ENCODE assay signal across 17 mouse cellular contexts in the genomic region with DNA sequence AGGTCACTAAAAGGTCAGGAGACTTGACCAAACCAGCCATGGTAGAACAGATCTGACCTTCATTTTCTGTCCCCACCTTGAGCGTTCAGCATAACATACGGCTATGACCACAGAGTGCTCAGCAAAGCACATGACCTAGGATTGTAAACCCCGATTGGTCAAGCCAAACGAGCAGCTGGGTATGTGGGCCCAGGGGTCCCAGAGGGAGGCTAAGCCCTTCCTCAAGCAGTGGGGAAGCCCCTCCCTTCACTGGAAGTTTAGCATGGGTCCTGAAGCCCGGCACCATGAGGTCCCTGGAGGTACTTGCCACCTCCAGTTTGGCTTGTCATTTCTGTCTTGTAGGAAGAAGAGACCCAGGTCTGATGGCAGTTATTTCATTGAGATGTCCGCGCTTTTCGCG.
"Had no signal": no experiment of that assay in that cellular context is flagged by ENCODE, and none has a peak within 500 bp of the region (broad histone marks: within the 10 kb centered on the region; RNA-seq: fewer than 3 reads in every experiment).

No protein-coding gene starts in this region.

- H3K27ac ChIP-seq: liver, embryonic 13.5 days; liver, embryonic 15.5 days; lung, embryonic 15.5 days; macrophage; midbrain, embryonic 13.5 days; midbrain, embryonic 15.5 days; neural tube, embryonic 12.5 days had no signal

- H3K4me2 ChIP-seq: liver, embryonic 13.5 days; liver, embryonic 15.5 days; lung, embryonic 15.5 days; midbrain, embryonic 13.5 days; midbrain, embryonic 15.5 days; neural tube, embryonic 12.5 days had no signal

- H3K9me3 ChIP-seq: liver, embryonic 13.5 days; liver, embryonic 15.5 days; lung, embryonic 15.5 days; megakaryocyte, embryonic 14.5 days; midbrain, embryonic 13.5 days; midbrain, embryonic 15.5 days; neural tube, embryonic 12.5 days had no signal

- H3K4me1 ChIP-seq: liver, embryonic 13.5 days; liver, embryonic 15.5 days had no signal

- H3K4me3 ChIP-seq: liver, embryonic 13.5 days; liver, embryonic 15.5 days; lung, embryonic 15.5 days; midbrain, embryonic 13.5 days; midbrain, embryonic 15.5 days; neural tube, embryonic 12.5 days had no signal

- ATAC-seq: liver, postnatal 0 days; lung, postnatal 0 days; midbrain, embryonic 13.5 days; midbrain, embryonic 15.5 days had no signal

- H3K9ac ChIP-seq: liver, embryonic 13.5 days; liver, embryonic 15.5 days; liver, postnatal 0 days; lung, embryonic 15.5 days; midbrain, embryonic 13.5 days; midbrain, embryonic 15.5 days; neural tube, embryonic 12.5 days had no signal

- H3K27me3 ChIP-seq: lung, embryonic 15.5 days; midbrain, embryonic 15.5 days had no signal

- H3K36me3 ChIP-seq: liver, embryonic 13.5 days; liver, embryonic 15.5 days; lung, embryonic 15.5 days; midbrain, embryonic 13.5 days; midbrain, embryonic 15.5 days; neural tube, embryonic 12.5 days had no signal

- DNase-seq: liver, embryonic 13.5 days; liver, postnatal 0 days; lung, adult 2 months; lung, postnatal 14 days; lung, postnatal 36 days; right cerebral cortex, postnatal 14 days; thymus, adult 18-20 months; thymus, postnatal 14 days; thymus, postnatal 36 days had no signal
